Mouse (Mus musculus) MEL (cell line): ENCODE measurements at regions not wholly inside any gene's neighbourhood (a gene's known extent, or its start where the extent isn't known, plus 50 kb on each side); places are given as distances from the start of the nearest gene placed in this dataset.
"Not testable (repeated sequence)": the region's sequence is repeated elsewhere in the genome, so short reads cannot be mapped to it uniquely, and the experiment has no call there.

Source experiments
- DNase-seq: peaks from one replicate; pipeline ENCODE4 v3.0.0; 2011; ENCODE audit warnings: low read depth, low spot score
- H3K27ac ChIP-seq: 2 replicates; pipeline ENCODE4 v1.5.1; 2012; ENCODE audit warnings: low read depth, mild to moderate bottlenecking, control low read depth, low read length, moderate library complexity; ENCODE audit not compliant: control insufficient read depth
- H3K27me3 ChIP-seq, 2 experiments: fragments of 150-350 bp in 1 of 2; sonication (generic) in 1 of 2; 2 replicates each; pipeline ENCODE4 v1.6.1; 2012; ENCODE audit warnings: low read length in 2 of 2, mild to moderate bottlenecking in 2 of 2, improper control_type of control experiment in 1 of 2, moderate library complexity in 1 of 2; ENCODE audit not compliant: insufficient read depth in 2 of 2, control insufficient read depth in 1 of 2
- H3K36me3 ChIP-seq, 2 experiments: 2 replicates each; pipeline ENCODE4 v1.6.1; 2012 to 2014; ENCODE audit warnings: low read length in 2 of 2, improper control_type of control experiment in 1 of 2, inconsistent platforms in 1 of 2, mild to moderate bottlenecking in 1 of 2; ENCODE audit not compliant: insufficient read depth in 2 of 2, control insufficient read depth in 1 of 2
- H3K4me1 ChIP-seq, 2 experiments: fragments of 150-350 bp in 1 of 2; sonication (generic) in 1 of 2; 2 replicates each; pipeline ENCODE4 v1.6.1; 2012; ENCODE audit warnings: low read length in 2 of 2, improper control_type of control experiment in 1 of 2, mild to moderate bottlenecking in 1 of 2; ENCODE audit not compliant: insufficient read depth in 2 of 2, control insufficient read depth in 1 of 2
- H3K4me3 ChIP-seq, 2 experiments: fragments of 150-350 bp in 1 of 2; sonication (generic) in 1 of 2; 2 replicates each; pipeline ENCODE4 v1.5.1; 2012; ENCODE audit warnings: low read depth in 2 of 2, low read length in 2 of 2, mild to moderate bottlenecking in 2 of 2, moderate library complexity in 2 of 2, control low read depth in 1 of 2, improper control_type of control experiment in 1 of 2; ENCODE audit not compliant: control insufficient read depth in 1 of 2, insufficient read depth in 1 of 2
- H3K79me2 ChIP-seq: 2 replicates; pipeline ENCODE4 v1.6.1; 2012; ENCODE audit warnings: mild to moderate bottlenecking, low read length, moderate library complexity; ENCODE audit not compliant: control insufficient read depth, poor library complexity, insufficient read depth
- H3K9ac ChIP-seq: 2 replicates; pipeline ENCODE4 v1.6.1; 2012; ENCODE audit warnings: low read depth, mild to moderate bottlenecking, control low read depth, low read length, moderate library complexity; ENCODE audit not compliant: control insufficient read depth, poor library complexity, severe bottlenecking
- H3K9me3 ChIP-seq: fragments of 150-350 bp; sonication (generic); replicated peaks from 2 replicates; pipeline ENCODE4 v1.6.1; 2012; ENCODE audit warnings: mild to moderate bottlenecking, low read length, improper control_type of control experiment, moderate library complexity; ENCODE audit not compliant: insufficient read depth
- BHLHE40 ChIP-seq: IDR thresholded peaks from 2 replicates; pipeline ENCODE4 v1.6.1; 2012; ENCODE audit warnings: low read depth, mild to moderate bottlenecking, inconsistent platforms, low read length, improper control_type of control experiment, borderline replicate concordance
- CHD2 ChIP-seq: IDR thresholded peaks from 2 replicates; pipeline ENCODE4 v1.6.1; 2011; ENCODE audit warnings: low read length, improper control_type of control experiment
- ELF1 ChIP-seq: IDR thresholded peaks from 2 replicates; pipeline ENCODE4 v1.6.1; 2014; ENCODE audit warnings: low read depth, mild to moderate bottlenecking, inconsistent platforms, low read length, improper control_type of control experiment, moderate library complexity
- GATA1 ChIP-seq: IDR thresholded peaks from 2 replicates; pipeline ENCODE4 v1.6.1; 2011; ENCODE audit warnings: low read depth, low read length, improper control_type of control experiment
- HCFC1 ChIP-seq: IDR thresholded peaks from 2 replicates; pipeline ENCODE4 v1.6.1; 2012; ENCODE audit warnings: low read depth, mild to moderate bottlenecking, inconsistent platforms, low read length, improper control_type of control experiment, moderate library complexity
- KAT2A ChIP-seq: conservative IDR thresholded peaks from 2 replicates; pipeline ENCODE4 v1.6.1; 2012; ENCODE audit warnings: low read depth, low read length, improper control_type of control experiment, inconsistent platforms
- MAX ChIP-seq: IDR thresholded peaks from 2 replicates; pipeline ENCODE4 v1.6.1; 2011; ENCODE audit warnings: low read length, improper control_type of control experiment
- MAZ ChIP-seq: IDR thresholded peaks from 2 replicates; pipeline ENCODE4 v1.6.1; 2012; ENCODE audit warnings: low read depth, mild to moderate bottlenecking, inconsistent platforms, low read length, improper control_type of control experiment
- MEF2A ChIP-seq: IDR thresholded peaks from 2 replicates; pipeline ENCODE4 v1.6.1; 2014; ENCODE audit warnings: low read depth, mild to moderate bottlenecking, inconsistent platforms, low read length, improper control_type of control experiment; ENCODE audit not compliant: poor library complexity, insufficient replicate concordance, severe bottlenecking; ENCODE audit errors: extremely low read depth
- MYC ChIP-seq: IDR thresholded peaks from 2 replicates; pipeline ENCODE4 v1.6.1; 2011; ENCODE audit warnings: low read depth, mild to moderate bottlenecking, low read length, improper control_type of control experiment, moderate library complexity
- NELFE ChIP-seq: IDR thresholded peaks from 2 replicates; pipeline ENCODE4 v1.6.1; 2011; ENCODE audit warnings: low read depth, low read length, improper control_type of control experiment
- NRF1 ChIP-seq: IDR thresholded peaks from 2 replicates; pipeline ENCODE4 v1.6.1; 2014; ENCODE audit warnings: low read depth, mild to moderate bottlenecking, inconsistent platforms, low read length, improper control_type of control experiment, moderate library complexity; ENCODE audit not compliant: poor library complexity, insufficient read depth, severe bottlenecking
- POLR2AphosphoS5 ChIP-seq: IDR thresholded peaks from 2 replicates; pipeline ENCODE4 v1.6.1; 2012; ENCODE audit warnings: low read depth, borderline replicate concordance, mild to moderate bottlenecking, inconsistent platforms, low read length, moderate library complexity, mixed read lengths
- RCOR1 ChIP-seq: IDR thresholded peaks from 2 replicates; pipeline ENCODE4 v1.6.1; 2012; ENCODE audit warnings: low read depth, mild to moderate bottlenecking, inconsistent platforms, low read length, improper control_type of control experiment
- SMC3 ChIP-seq: IDR thresholded peaks from 2 replicates; pipeline ENCODE4 v1.6.1; 2011; ENCODE audit warnings: low read depth, low read length, improper control_type of control experiment
- TCF12 ChIP-seq: IDR thresholded peaks from 2 replicates; pipeline ENCODE4 v1.6.1; 2014; ENCODE audit warnings: low read depth, mild to moderate bottlenecking, inconsistent platforms, low read length, improper control_type of control experiment, moderate library complexity
- ZKSCAN1 ChIP-seq: IDR thresholded peaks from 2 replicates; pipeline ENCODE4 v1.6.1; 2012; ENCODE audit warnings: low read depth, mild to moderate bottlenecking, inconsistent platforms, low read length, improper control_type of control experiment, moderate library complexity

- not testable (repeated sequence) for H3K27ac ChIP-seq, H3K4me1 ChIP-seq, H3K79me2 ChIP-seq, H3K4me3 ChIP-seq, DNase-seq, H3K36me3 ChIP-seq, H3K9ac ChIP-seq, H3K9me3 ChIP-seq, H3K27me3 ChIP-seq
These were observed 288.7 kb downstream of the Fut8 start for GRCm38 (mm10) chr12:77526581-77526980.

GRCm38 (mm10) chr12:77527499-77527898 lies 289.6 kb downstream of the Fut8 start:
- no peaks in the 10 kb centered on the region for H3K36me3 ChIP-seq
- TF ChIP-seq ZKSCAN1 (no peak), MYC (no peak), HCFC1 (no peak), TCF12 (no peak), NELFE (no peak), MAX (no peak)
- TF ChIP-seq, all 39 proteins: peak for 0
- Histone ChIP-seq H3K9ac (no peak overlapping the region), H3K9me3 (no peaks in the 10 kb centered on the region), H3K27me3 (no peaks in the 10 kb centered on the region), H3K4me1 (no peaks in the 10 kb centered on the region), H3K79me2 (no peaks in the 10 kb centered on the region), H3K4me3 (no peak overlapping the region), H3K27ac (no peak overlapping the region)
- DNase-seq: no peak

- Histone ChIP-seq H3K9ac (no peak overlapping the region), H3K79me2 (no peaks in the 10 kb centered on the region), H3K36me3 (no peaks in the 10 kb centered on the region), H3K4me3 (no peak overlapping the region), H3K4me1 (no peaks in the 10 kb centered on the region), H3K27ac (no peak overlapping the region), H3K27me3 (no peaks in the 10 kb centered on the region), H3K9me3 (no peaks in the 10 kb centered on the region)
- TF ChIP-seq NELFE (no peak), MEF2A (no peak), KAT2A (no peak), SMC3 (no peak), MYC (no peak), MAX (no peak), BHLHE40 (no peak), GATA1 (no peak), POLR2AphosphoS5 (no peak), RCOR1 (no peak), ELF1 (no peak), NRF1 (no peak), CHD2 (no peak), MAZ (no peak)
- DNase-seq: no peak
These were observed 290.3 kb downstream of the Fut8 start for GRCm38 (mm10) chr12:77527953-77528865.
